Mouse (Mus musculus): ENCODE data around the gene Ccdc184. TPM values are rescaled to one million over a fixed set of nuclear protein-coding genes. Genes with fewer than 3 reads are reported as not detected.

Gene Ccdc184
- total RNA-seq, 1 experiment from 2014 or later, result not detected

GRCm38 (mm10) chr15:98184456-98184855 lies 17.5 kb downstream of the Ccdc184 start:
- ATAC-seq (ENCODE audit: extremely low read depth, insufficient number of reproducible peaks, low FRiP score, poor library complexity, severe bottlenecking), result no peak

GRCm38 (mm10) chr15:98195442-98195841 lies 28.5 kb downstream of the Ccdc184 start, which contains the start of gene Olfr288:
Olfr288 (minus strand) TSS chr15:98195542.
- no peak for ATAC-seq (ENCODE audit: extremely low read depth, insufficient number of reproducible peaks, low FRiP score, poor library complexity, severe bottlenecking)

- no peak for ATAC-seq (ENCODE audit: extremely low read depth, insufficient number of reproducible peaks, low FRiP score, poor library complexity, severe bottlenecking)
Measured at GRCm38 (mm10) chr15:98209676-98210075, 42.7 kb downstream of the Ccdc184 start.

- no peak for ATAC-seq (ENCODE audit: extremely low read depth, insufficient number of reproducible peaks, low FRiP score, poor library complexity, severe bottlenecking)
Measured at GRCm38 (mm10) chr15:98213336-98213870, 46.4 kb downstream of the Ccdc184 start.

- ATAC-seq (ENCODE audit: extremely low read depth, insufficient number of reproducible peaks, low FRiP score, poor library complexity, severe bottlenecking), result no peak
Measured at GRCm38 (mm10) chr15:98214130-98214529, 47.2 kb downstream of the Ccdc184 start.

Other genes with a start within 250 kb of the Ccdc184 start
- 11.8 and 12.2 TPM in 2 replicates for gene Tmem106c, start 203.0 kb upstream of the Ccdc184 start, total RNA-seq (2017)
- not detected in 2 replicates for gene Col2a1, start 162.5 kb upstream of the Ccdc184 start, total RNA-seq (2017)
- gene Pfkm, start 74.6 kb upstream of the Ccdc184 start, total RNA-seq (2017), result 2.2 and 2.6 TPM in 2 replicates
- 57.2 and 67.4 TPM in 2 replicates for gene Senp1, start 73.4 kb upstream of the Ccdc184 start, total RNA-seq (2017)
- 18.9 and 21.8 TPM in 2 replicates for gene Asb8, start 1.5 kb upstream of the Ccdc184 start, total RNA-seq (2017)
- gene Olfr288, start 28.4 kb downstream of the Ccdc184 start, total RNA-seq (2017), result not detected in 2 replicates
- gene Gm44579, start 53.8 kb downstream of the Ccdc184 start, total RNA-seq (2017), result not detected in 2 replicates
- gene Olfr287, start 53.9 kb downstream of the Ccdc184 start, total RNA-seq (2017), result not detected in 2 replicates
- gene Olfr286, start 67.3 kb downstream of the Ccdc184 start, total RNA-seq (2017), result not detected in 2 replicates
- gene H1fnt, start 90.1 kb downstream of the Ccdc184 start, total RNA-seq (2017), result not detected in 2 replicates
- gene Zfp641, start 129.0 kb downstream of the Ccdc184 start, total RNA-seq (2017), result 0.12 TPM in 1 of 2 replicates, not detected in the other
- gene Olfr285, start 150.2 kb downstream of the Ccdc184 start, total RNA-seq (2017), result not detected in 2 replicates
- gene Olfr284, start 173.8 kb downstream of the Ccdc184 start, total RNA-seq (2017), result not detected in 2 replicates
- not detected in 2 replicates for gene Olfr283, start 213.8 kb downstream of the Ccdc184 start, total RNA-seq (2017)

Data from neutrophil, adult 5-6 weeks (primary cell).